Comparison of ENCODE assay signal across 8 mouse cellular contexts in the genomic region with DNA sequence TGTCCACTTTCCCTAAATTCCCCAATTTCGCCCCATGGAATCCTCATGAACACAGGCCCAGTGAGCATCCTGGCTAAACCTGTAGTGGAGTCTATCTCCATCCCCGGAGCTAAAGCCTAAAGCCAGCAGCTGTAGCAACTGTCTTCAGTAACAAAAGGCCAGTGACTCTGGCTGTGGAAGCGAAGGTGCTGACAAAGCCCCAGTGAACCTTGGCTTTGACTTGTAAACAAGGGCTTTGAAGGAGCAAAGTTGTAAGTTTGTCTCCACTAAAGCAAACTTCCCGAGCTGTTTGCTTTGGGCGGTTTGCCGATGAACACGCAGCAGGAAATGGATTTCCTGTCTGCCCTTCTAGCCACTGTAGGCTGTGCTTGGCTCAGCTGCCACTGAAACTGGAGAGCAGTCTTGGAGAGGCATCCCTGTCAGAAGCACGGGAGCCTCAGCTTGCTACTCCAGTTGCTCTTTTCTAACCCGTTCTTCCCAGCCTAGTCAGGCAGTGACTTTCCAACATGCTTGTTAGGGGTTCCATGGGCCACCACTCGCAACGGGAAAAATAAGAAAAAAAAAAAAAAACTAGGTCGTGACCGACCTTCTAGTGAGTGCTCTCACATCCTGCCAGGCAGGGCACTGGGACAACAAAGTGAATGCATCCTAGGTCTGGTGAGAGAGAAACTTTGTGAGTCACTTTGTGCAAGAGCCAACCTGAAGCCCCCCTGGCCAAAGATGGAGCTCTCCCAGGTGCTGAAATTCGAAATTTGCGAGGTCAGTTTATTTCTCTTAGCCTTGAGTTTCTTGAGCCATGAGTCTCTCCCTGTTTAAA.
A peak's percentile ranks its signal among the peaks of the same experiment; 100 is the strongest.
DNase-seq lines count a peak whose midpoint lies in the region; ATAC-seq and TF ChIP-seq lines count a peak whose summit lies in the region.

No protein-coding gene starts in this region.

- no peak overlapping the region for H3K9ac ChIP-seq in hindbrain, postnatal 0 days (replicated peaks; ENCODE audit: low read length)
- no peak overlapping the region for H3K9ac ChIP-seq in midbrain, embryonic 12.5 days (replicated peaks)

- H3K4me2 ChIP-seq in hindbrain, postnatal 0 days (ENCODE audit: low read depth, low read length) = peak overlapping the region; percentile 22
- H3K4me2 ChIP-seq in midbrain, embryonic 12.5 days (replicated peaks) = peak overlapping the region; percentile 28

- no peaks in the 10 kb centered on the region for H3K9me3 ChIP-seq in hindbrain, postnatal 0 days (ENCODE audit: low read length)
- H3K9me3 ChIP-seq in midbrain, embryonic 12.5 days = no peaks in the 10 kb centered on the region

- H3K27ac ChIP-seq in hindbrain, postnatal 0 days = peak overlapping the region; percentile 3; the same call in 1 of the 2 replicates
- H3K27ac ChIP-seq in midbrain, embryonic 12.5 days (replicated peaks) = no peak overlapping the region; the same call in 1 of the 2 replicates

- no peaks in the 10 kb centered on the region for H3K27me3 ChIP-seq in hindbrain, postnatal 0 days (ENCODE audit: insufficient read depth, low read length)
- H3K27me3 ChIP-seq in midbrain, embryonic 12.5 days = no peaks in the 10 kb centered on the region

- no peak for ATAC-seq in hindbrain, postnatal 0 days
- ATAC-seq in midbrain, embryonic 12.5 days (ENCODE audit: low FRiP score, low read depth) = no peak

- peaks cover 14% of the 10 kb centered on the region; the same call in 1 of the 2 replicates for H3K4me1 ChIP-seq in hindbrain, postnatal 0 days (ENCODE audit: insufficient read depth, low read length)
- H3K4me1 ChIP-seq in midbrain, embryonic 12.5 days = peaks cover 15% of the 10 kb centered on the region

- WGBS in hindbrain, postnatal 0 days = 12% methylated on average over 15 of the region's 15 CpGs
- 7% methylated on average over 15 of the region's 15 CpGs for WGBS in midbrain, embryonic 12.5 days

- no peaks in the 10 kb centered on the region for H3K36me3 ChIP-seq in hindbrain, postnatal 0 days (ENCODE audit: insufficient read depth, low read length)
- H3K36me3 ChIP-seq in midbrain, embryonic 12.5 days = no peaks in the 10 kb centered on the region

- peak; percentile 16 for DNase-seq in layer of hippocampus, adult 9-11 months
- no peak for DNase-seq in layer of hippocampus, postnatal 25 days (ENCODE audit: extremely low spot score in 1 of 2, low spot score in 1 of 2)
- DNase-seq in adrenal gland, adult 2 months = peak; percentile 28
- peak; percentile 51 for DNase-seq in embryo, embryonic 11.5 days (ENCODE audit: low read depth, low spot score)
- peak; percentile 59 for DNase-seq in hindbrain, postnatal 0 days (ENCODE audit: low spot score)
- DNase-seq in B cell, adult 2 months = no peak
- DNase-seq in T-cell, adult 2 months (ENCODE audit: low spot score) = no peak

- no peak for TF ChIP-seq CTCF in hindbrain, postnatal 0 days (IDR thresholded peaks at IDR 0.05; ENCODE audit: low read depth)

- H3K4me3 ChIP-seq in hindbrain, postnatal 0 days (ENCODE audit: low read length) = no peak overlapping the region
- no peak overlapping the region for H3K4me3 ChIP-seq in midbrain, embryonic 12.5 days

Comparison
In these comparisons a context has a peak if more than half of its experiments do, and no peak if none do; other contexts are left out.
1. DNase-seq: peak in layer of hippocampus, adult 9-11 months (single experiment), adrenal gland, adult 2 months (single experiment), embryo, embryonic 11.5 days (single experiment) and hindbrain, postnatal 0 days (single experiment); none in layer of hippocampus, postnatal 25 days (0 of 2), B cell, adult 2 months (0 of 2) and T-cell, adult 2 months (single experiment).